Mouse (Mus musculus) gastrocnemius, postnatal 25 days (tissue): ENCODE data around the gene Slc22a27. TPM values are rescaled to one million over a fixed set of nuclear protein-coding genes. Genes with fewer than 3 reads are reported as not detected.
"Not testable (repeated sequence)": the region's sequence is repeated elsewhere in the genome, so short reads cannot be mapped to it uniquely, and the experiment has no call there.

Experiments
- DNase-seq: peaks from one replicate; pipeline ENCODE4 v3.0.0; 2022
- long read RNA-seq, 2 experiments: library from polyadenylated mRNA; stranded (forward); transcript quantifications; one replicate each; pipeline ENCODE4 v2.0.0; 2021
- microRNA-seq, 2 experiments: library from miRNA; unstranded; fragments of <30 nt; microRNA quantifications; one replicate each; pipeline ENCODE4 v1.2.0; 2021; ENCODE audit warnings: borderline replicate concordance in 2 of 2
- total RNA-seq, 2 experiments: library from RNA; stranded (reverse); gene quantifications; 1 replicate in 1 of 2; 2 replicates in 1 of 2; pipeline ENCODE4 v1.2.3; 2021

Gene Slc22a27
- not detected for total RNA-seq
- long read RNA-seq, experiment 1: 0 reads
- long read RNA-seq, experiment 2: 0 reads

DNA sequence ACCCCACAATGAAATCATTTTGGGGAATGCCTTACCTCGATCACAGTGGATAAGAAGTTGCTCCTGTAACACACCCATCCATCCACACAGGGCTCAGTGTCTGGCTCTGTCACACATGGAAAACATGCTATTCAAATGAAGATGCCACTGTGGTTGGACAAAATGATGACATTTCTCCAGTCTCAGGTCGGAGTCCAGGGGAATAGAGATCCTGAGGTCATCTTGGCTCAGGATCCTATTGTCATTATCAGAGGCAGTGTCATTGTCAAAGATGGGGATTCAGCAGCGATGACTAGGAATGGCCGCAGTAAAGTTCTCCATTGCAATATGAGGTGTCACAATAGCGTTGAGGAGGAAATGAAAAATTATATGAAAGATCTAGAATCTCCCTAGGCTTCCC is at the start of gene Slc22a27:
TSS of gene Slc22a27 (minus strand) at position 101 of the 400 bp plus-strand sequence.
- not testable (repeated sequence) for DNase-seq

GRCm38 (mm10) chr19:8011596-8011995 is 45.8 kb upstream of the Slc22a27 start:
- DNase-seq: not testable (repeated sequence)

DNA sequence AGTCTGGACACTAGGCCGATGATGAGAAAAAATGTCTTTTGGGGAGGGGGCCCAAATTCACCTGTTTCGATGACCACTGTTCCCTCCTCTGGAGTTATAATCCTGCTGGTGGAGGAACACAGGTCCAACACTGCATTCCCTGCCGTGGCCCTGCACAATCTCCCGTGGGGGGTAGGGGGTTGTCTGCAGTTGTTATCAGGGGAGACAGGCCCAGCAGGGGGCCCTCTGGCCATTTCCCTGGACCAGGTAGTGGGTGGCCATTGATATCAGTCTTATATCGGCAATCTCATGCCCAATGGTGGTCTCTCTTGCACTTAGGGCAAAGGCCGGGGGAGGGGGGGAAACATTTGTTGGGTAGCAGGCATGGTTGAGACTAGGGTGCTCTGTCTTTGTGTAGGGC is 43.3 kb upstream of the Slc22a27 start:
- not testable (repeated sequence) for DNase-seq

DNA sequence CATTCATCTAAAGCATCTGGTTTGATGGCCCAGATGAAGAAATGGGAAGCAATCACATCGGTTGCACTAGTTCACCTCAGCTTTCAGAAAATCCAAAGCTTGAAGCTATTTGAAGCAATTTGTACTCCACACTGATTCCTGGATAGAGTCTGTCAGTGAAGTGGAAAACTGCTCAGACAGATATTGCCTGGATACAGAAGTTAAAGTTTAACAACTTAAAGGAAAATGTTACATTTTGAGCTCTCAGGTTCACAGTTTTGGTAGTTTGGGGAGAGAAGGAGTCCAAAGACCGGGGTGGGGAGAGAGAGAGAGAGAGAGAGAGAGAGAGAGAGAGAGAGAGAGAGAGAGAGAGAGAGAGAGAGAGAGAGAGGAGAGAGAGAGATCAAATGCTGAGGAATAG is 2.9 kb upstream of the Slc22a27 start:
- no peak for DNase-seq

GRCm38 (mm10) chr19:7966550-7966949 is 723 bp upstream of the Slc22a27 start:
- not testable (repeated sequence) for DNase-seq

DNA sequence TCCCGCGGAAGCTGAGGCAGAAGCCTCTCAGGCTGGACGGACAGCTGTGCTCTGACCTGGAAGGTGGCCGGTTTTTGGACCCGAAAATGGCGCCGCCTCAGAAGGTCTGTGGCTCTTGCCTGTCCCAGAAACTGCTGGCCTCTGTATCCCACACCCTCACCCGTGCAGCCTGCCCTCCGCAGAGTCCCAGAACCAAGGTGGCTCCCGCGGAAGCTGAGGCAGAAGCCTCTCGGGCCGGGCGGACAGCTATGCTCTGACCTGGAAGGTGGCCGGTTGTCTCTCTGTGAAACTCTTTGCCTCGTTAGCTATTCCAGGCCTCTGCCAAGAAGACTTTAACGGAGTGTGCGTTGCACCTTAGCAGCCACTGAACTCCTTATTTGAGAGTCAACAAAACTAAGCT is 26.4 kb downstream of the Slc22a27 start:
- not testable (repeated sequence) for DNase-seq

- DNase-seq: no peak
Observed at GRCm38 (mm10) chr19:7876626-7877025, 89.2 kb downstream of the Slc22a27 start.

GRCm38 (mm10) chr19:7829851-7830250 is 136.0 kb downstream of the Slc22a27 start:
- no peak for DNase-seq

Small RNA genes lying within 50 kb of the gene (microRNA-seq; reads per million reads assigned to microRNA genes)
- 0 reads per million in 2 experiments for gene Gm24951

Other genes starting within 250 kb of the Slc22a27 start
- not detected for gene Slc22a26, start 163.4 kb downstream of the Slc22a27 start, total RNA-seq
- not detected for gene Slc22a28, start 166.0 kb upstream of the Slc22a27 start, total RNA-seq